Mouse (Mus musculus) intestine, embryonic 14.5 days (tissue): ENCODE data around the gene Sec24a. TPM values are rescaled to one million over a fixed set of nuclear protein-coding genes. Genes with fewer than 3 reads are reported as not detected.

ENCODE experiments used
- ATAC-seq: fragments of 200-750 bp; cut with Nextera tagmentation; replicated peaks from 2 replicates; pipeline ENCODE4 v1.8.0; 2017; ENCODE audit warnings: low read depth, moderate number of reproducible peaks, moderate TSS enrichment, moderate library complexity; ENCODE audit not compliant: low FRiP score, low TSS enrichment
- DNase-seq: peaks from one replicate; pipeline ENCODE4 v3.0.0-alpha.2; 2018; ENCODE audit warnings: low spot score
- H3K27ac ChIP-seq: fragments of 300-500 bp; sonication (generic); 2 replicates; pipeline ENCODE4 v1.5.1; 2014; ENCODE audit warnings: low read depth, mild to moderate bottlenecking, control low read depth
- H3K27me3 ChIP-seq: fragments of 300-500 bp; sonication (generic); replicated peaks from 2 replicates; pipeline ENCODE4 v1.6.1; 2014; ENCODE audit warnings: low read length, control low read depth; ENCODE audit not compliant: control insufficient read depth, insufficient read depth
- H3K36me3 ChIP-seq: fragments of 300-500 bp; sonication (generic); 2 replicates; pipeline ENCODE4 v1.6.1; 2014; ENCODE audit warnings: low read length, control low read depth; ENCODE audit not compliant: control insufficient read depth, insufficient read depth
- H3K4me1 ChIP-seq: fragments of 300-500 bp; sonication (generic); replicated peaks from 2 replicates; pipeline ENCODE4 v1.6.1; 2014; ENCODE audit warnings: low read length, control low read depth, mixed read lengths; ENCODE audit not compliant: control insufficient read depth, insufficient read depth
- H3K4me2 ChIP-seq: fragments of 300-500 bp; sonication (generic); 2 replicates; pipeline ENCODE4 v1.6.1; 2014; ENCODE audit warnings: low read length
- H3K4me3 ChIP-seq: fragments of 300-500 bp; sonication (generic); 2 replicates; pipeline ENCODE4 v1.5.1; 2014; ENCODE audit warnings: low read depth, low read length, control low read depth, mixed read lengths
- H3K9ac ChIP-seq: fragments of 300-500 bp; sonication (generic); 2 replicates; pipeline ENCODE4 v1.6.1; 2014; ENCODE audit warnings: mild to moderate bottlenecking, low read length
- H3K9me3 ChIP-seq: fragments of 300-500 bp; sonication (generic); 2 replicates; pipeline ENCODE4 v1.6.1; 2016; ENCODE audit warnings: low read length, control low read depth; ENCODE audit not compliant: control insufficient read depth
- WGBS: fragments of 180-500 bp; shearing (Covaris S2); extraction: QIAGEN DNeasy Blood & Tissue Kit; methylation state at CpG from one replicate; pipeline ENCODE4 v1.1.7; 2014; 5-methylcytosine and 5-hydroxymethylcytosine counted together
- polyA plus RNA-seq: library from polyadenylated mRNA; unstranded; fragments of >200 nt; fragmentation: Nextera tagmentation; extraction: Ambion mirVana; gene quantifications from 2 replicates; pipeline ENCODE4 v1.2.1, GENCODE M21; 2014

The Sec24a gene
- 17.0 and 19.2 TPM in 2 replicates for polyA plus RNA-seq

GRCm38 (mm10) chr11:51763213-51763907, at the start of gene Sec24a, which contains the start of gene Sar1b:
TSS of gene Sec24a (minus strand) at chr11:51763634.
TSS of gene Sar1b (plus strand) at chr11:51763687.
- DNase-seq (peak; percentile 83), ATAC-seq (peak; percentile 93)
- H3K9ac ChIP-seq, result peak within 1 kb of the TSS; percentile 93
- peak within 1 kb of the TSS; percentile 97 for H3K4me2 ChIP-seq
- H3K27ac ChIP-seq, result no peak within 1 kb of the TSS
- H3K36me3 ChIP-seq, result no peaks in the 10 kb centered on the region
- H3K9me3 ChIP-seq, result no peaks in the 10 kb centered on the region
- H3K4me3 ChIP-seq, result peak within 1 kb of the TSS; percentile 98
- H3K27me3 ChIP-seq, result no peaks in the 10 kb centered on the region
- peaks cover 7% of the 10 kb centered on the region for H3K4me1 ChIP-seq
- whole genome bisulfite sequencing, result under 1% methylated on average over 30 of the region's 30 CpGs

DNA sequence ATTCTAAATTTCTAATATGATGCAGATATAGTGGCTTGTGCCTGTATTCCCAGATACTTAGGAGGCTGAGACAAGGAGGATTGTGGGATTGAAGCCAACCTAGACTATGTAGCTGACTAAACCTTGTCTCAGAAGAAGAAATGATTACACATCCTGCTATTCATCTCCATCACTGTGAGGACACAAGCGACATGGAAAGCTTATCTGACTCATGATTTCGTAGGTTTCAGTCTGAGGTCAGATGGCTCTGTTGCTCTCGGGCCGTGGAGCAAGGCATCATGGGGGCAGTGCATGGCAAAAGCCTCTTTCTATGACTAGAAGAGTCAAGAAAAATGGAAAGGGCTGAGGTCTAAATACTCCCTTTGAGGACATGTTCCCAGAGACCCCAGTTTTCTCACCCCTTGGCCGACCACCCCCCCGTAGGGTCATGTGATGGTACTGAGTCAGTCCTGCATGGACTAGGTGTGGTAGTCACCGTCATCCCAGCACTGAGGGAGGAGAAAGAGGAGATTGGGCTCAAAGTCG, 48.6 kb upstream of the Sec24a start:
- Histone ChIP-seq H3K36me3 (peaks cover 22% of the 10 kb centered on the region), H3K27ac (no peak overlapping the region), H3K4me1 (no peaks in the 10 kb centered on the region), H3K9ac (no peak overlapping the region), H3K27me3 (no peaks in the 10 kb centered on the region), H3K4me2 (no peak overlapping the region), H3K4me3 (no peak overlapping the region), H3K9me3 (no peaks in the 10 kb centered on the region)
- ATAC-seq (no peak), DNase-seq (no peak)
- WGBS, result 93% methylated on average over 8 of the region's 8 CpGs

DNA sequence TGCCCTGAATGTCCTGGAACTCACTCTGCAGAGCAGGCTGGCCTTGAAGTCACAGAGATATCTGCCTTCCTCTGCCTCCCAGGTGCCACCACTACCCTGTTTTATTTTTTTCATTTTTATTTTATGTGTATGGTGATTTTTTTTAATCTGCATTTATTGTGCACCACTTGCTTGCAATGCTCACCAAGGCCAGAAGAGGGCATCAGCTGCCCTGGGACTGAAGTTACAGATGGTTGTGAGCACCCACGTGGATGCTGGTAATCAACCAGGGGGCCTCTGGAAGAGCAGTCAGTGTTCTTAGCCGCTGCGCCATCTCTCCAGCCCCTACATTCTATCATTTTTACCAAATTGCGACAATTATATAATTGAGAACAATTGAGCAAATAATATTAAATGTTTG, 47.8 kb upstream of the Sec24a start:
- ATAC-seq (no peak), DNase-seq (no peak)
- H3K4me1 ChIP-seq, result no peaks in the 10 kb centered on the region
- H3K9me3 ChIP-seq, result no peaks in the 10 kb centered on the region
- WGBS, result 87% methylated on average over 4 of the region's 4 CpGs
- H3K9ac ChIP-seq, result no peak overlapping the region
- H3K4me2 ChIP-seq, result no peak overlapping the region
- 0 out of 2 replicates have a peak, but pooled peaks cover 14% of the 10 kb centered on the region for H3K36me3 ChIP-seq
- H3K27me3 ChIP-seq, result no peaks in the 10 kb centered on the region
- no peak overlapping the region for H3K27ac ChIP-seq
- no peak overlapping the region for H3K4me3 ChIP-seq

- 59% methylated on average over 6 of the region's 6 CpGs for WGBS
- Histone ChIP-seq H3K4me1 (peaks cover 5% of the 10 kb centered on the region; the same call in 1 of the 2 replicates), H3K27ac (no peak overlapping the region), H3K27me3 (no peaks in the 10 kb centered on the region), H3K4me3 (no peak overlapping the region), H3K4me2 (no peak overlapping the region), H3K36me3 (0 out of 2 replicates have a peak, but pooled peaks cover 8% of the 10 kb centered on the region), H3K9me3 (no peaks in the 10 kb centered on the region), H3K9ac (no peak overlapping the region)
- DNase-seq, result no peak
- no peak for ATAC-seq
Measured at GRCm38 (mm10) chr11:51809632-51810224, 46.3 kb upstream of the Sec24a start.

DNA sequence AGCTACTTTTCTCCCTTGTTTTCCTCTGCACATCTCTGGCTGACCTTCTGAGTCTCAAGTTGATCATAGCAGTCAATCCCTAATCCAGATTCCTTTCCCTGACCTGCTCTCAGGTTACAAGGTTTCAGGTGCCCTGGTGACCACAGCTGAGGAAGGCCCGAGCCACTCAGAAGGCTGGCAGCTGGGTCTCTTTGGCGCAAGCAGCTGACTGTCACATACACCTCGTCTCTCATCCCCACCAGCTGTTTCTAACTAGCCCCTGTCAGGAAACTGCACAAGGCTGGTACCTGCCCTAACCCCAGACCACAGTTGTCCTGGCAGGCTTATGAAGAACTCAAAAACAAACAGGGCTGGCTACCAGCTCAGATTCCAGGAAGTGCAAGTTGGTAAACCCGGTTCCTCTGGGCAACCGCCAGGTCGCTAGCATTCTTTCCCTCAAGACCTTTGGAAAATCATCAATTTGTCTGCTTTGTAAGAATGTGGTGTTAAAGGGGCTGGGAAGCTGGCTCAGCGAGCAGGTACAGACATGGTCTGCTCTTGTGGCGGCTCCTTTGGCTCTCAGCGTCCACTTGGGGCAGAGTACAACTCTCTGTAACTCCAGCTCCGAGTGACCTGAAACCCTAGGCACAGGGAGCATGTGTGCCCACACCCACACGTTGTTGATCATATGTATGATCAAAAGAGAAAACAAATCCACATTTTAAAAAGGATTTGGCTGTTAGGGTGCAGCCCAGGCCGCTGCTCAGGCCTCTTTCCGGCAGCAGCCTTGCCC, 43.9 kb upstream of the Sec24a start:
- no peaks in the 10 kb centered on the region for H3K36me3 ChIP-seq
- WGBS, result 43% methylated on average over 13 of the region's 13 CpGs
- no peak overlapping the region for H3K4me2 ChIP-seq
- H3K27ac ChIP-seq, result no peak overlapping the region
- no peak overlapping the region for H3K4me3 ChIP-seq
- no peaks in the 10 kb centered on the region for H3K27me3 ChIP-seq
- DNase-seq (no peak), ATAC-seq (no peak)
- no peak overlapping the region for H3K9ac ChIP-seq
- H3K4me1 ChIP-seq, result peaks cover 5% of the 10 kb centered on the region; the same call in 1 of the 2 replicates
- H3K9me3 ChIP-seq, result no peaks in the 10 kb centered on the region

DNA sequence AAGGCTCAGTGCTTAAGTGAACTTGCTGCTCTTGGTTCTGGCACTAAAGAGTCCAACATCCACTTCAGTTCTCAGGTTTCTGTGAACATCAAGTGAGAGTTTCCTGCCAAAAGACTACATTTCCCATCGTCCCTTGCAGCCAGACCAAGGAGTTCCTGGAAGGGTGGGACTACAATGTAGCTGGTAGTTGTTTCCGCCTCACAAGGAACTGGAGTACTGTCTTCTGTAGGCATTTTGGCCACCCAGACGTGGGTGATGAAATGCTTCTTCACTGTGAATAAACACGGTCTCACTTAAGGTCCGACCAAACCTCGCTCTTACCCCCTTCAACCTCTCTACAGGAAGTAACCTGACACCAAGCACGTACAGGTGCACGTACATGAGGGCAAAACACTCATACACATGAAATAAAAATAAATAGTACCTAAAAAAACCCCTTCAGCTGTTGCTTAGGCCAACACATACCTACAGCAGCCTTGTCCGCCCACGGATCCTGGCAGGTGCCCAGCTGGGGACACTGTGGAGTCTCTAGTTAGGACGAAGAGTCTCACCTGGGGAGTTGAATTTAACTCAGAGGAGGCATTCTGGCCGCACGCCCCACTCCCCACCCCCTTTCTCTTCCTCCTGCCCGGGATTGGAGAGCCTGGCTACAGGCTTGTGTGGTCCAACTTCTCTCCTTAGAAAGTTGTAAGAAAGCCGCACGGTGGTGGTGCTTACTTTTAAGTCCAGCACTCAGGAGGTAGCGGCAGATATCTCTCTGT, 42.0 kb upstream of the Sec24a start:
- peak overlapping the region; percentile 29; the same call in 1 of the 2 replicates for H3K9ac ChIP-seq
- no peak overlapping the region for H3K27ac ChIP-seq
- no peaks in the 10 kb centered on the region for H3K27me3 ChIP-seq
- ATAC-seq (peak; percentile 52), DNase-seq (peak; percentile 80)
- H3K36me3 ChIP-seq, result no peaks in the 10 kb centered on the region
- peak overlapping the region; percentile 46 for H3K4me3 ChIP-seq
- H3K4me2 ChIP-seq, result peak overlapping the region; percentile 72
- H3K9me3 ChIP-seq, result no peaks in the 10 kb centered on the region
- H3K4me1 ChIP-seq, result peaks cover 5% of the 10 kb centered on the region; the same call in 1 of the 2 replicates
- WGBS, result 23% methylated on average over 17 of the region's 17 CpGs

GRCm38 (mm10) chr11:51800634-51801325, 37.3 kb upstream of the Sec24a start:
- no peak for DNase-seq
- no peak for ATAC-seq
- Histone ChIP-seq H3K27ac (no peak overlapping the region), H3K4me2 (no peak overlapping the region), H3K9me3 (no peaks in the 10 kb centered on the region), H3K4me1 (peaks cover 4% of the 10 kb centered on the region; the same call in 1 of the 2 replicates), H3K36me3 (no peaks in the 10 kb centered on the region), H3K4me3 (no peak overlapping the region), H3K9ac (no peak overlapping the region), H3K27me3 (no peaks in the 10 kb centered on the region)
- WGBS, result 26% methylated on average over 7 of the region's 8 CpGs
